Mouse (Mus musculus): ENCODE measurements around the gene Rps15.

- TF ChIP-seq TCF12 (IDR thresholded peaks at IDR 0.05; ENCODE audit: insufficient read depth, poor library complexity, severe bottlenecking) (no peak), REST (IDR thresholded peaks at IDR 0.05; ENCODE audit: insufficient read depth, insufficient read length) (no peak), POLR2A (IDR thresholded peaks at IDR 0.05; ENCODE audit: insufficient read length, low read depth) (no peak), MYOD1 (IDR thresholded peaks at IDR 0.05; ENCODE audit: control insufficient read depth in 1 of 3, insufficient read length in 2 of 3, low read depth in 2 of 3) (no peak), E2F4 (IDR thresholded peaks at IDR 0.05; ENCODE audit: insufficient read depth) (no peak), MAX (IDR thresholded peaks at IDR 0.05; ENCODE audit: low read depth) (no peak), CEBPB (IDR thresholded peaks at IDR 0.05; ENCODE audit: insufficient read depth, poor library complexity, severe bottlenecking) (no peak), USF1 (IDR thresholded peaks at IDR 0.05; ENCODE audit: low read depth) (no peak), POLR2AphosphoS2 (IDR thresholded peaks at IDR 0.05; ENCODE audit: insufficient read length, low read depth) (no peak), SRF (IDR thresholded peaks at IDR 0.05; ENCODE audit: control insufficient read depth, insufficient read length, low read depth) (no peak), MYOG (IDR thresholded peaks at IDR 0.05; ENCODE audit: control insufficient read depth in 1 of 3, insufficient read depth in 1 of 3, insufficient read length in 2 of 3, low read depth in 2 of 3) (no peak)
These were observed 40.2 kb upstream of the Rps15 start for GRCm38 (mm10) chr10:80252011-80252410.
